In the genomic region with DNA sequence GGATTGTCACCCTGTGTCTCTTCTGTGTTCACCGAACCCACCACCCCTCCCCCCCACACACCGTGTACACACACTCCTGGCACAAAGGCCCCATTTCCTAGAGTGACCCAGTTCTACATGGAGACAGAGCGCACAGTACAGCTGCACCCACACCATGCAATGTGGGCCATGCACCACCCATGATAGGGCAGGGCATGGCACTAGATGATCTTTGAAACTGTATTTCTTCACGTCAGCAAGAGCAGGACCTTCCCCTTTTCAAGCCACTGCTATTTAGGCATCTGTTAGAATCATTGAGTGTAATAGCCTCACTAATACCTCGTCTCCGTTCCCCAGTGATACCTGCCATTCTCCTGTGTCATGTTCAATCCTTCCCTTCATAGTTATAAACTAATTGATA, we compare ENCODE assay signal across 17 mouse cellular contexts.
"Had no signal": no experiment of that assay in that cellular context is flagged by ENCODE, and none has a peak within 500 bp of the region (broad histone marks: within the 10 kb centered on the region; RNA-seq: fewer than 3 reads in every experiment).

No protein-coding gene starts in this region.

- ATAC-seq: liver, postnatal 0 days; midbrain, embryonic 16.5 days had no signal

- H3K9me3 ChIP-seq: liver, embryonic 13.5 days; liver, embryonic 15.5 days; midbrain, embryonic 10.5 days; midbrain, embryonic 12.5 days; neural tube, embryonic 12.5 days; stomach, embryonic 15.5 days had no signal

- H3K27ac ChIP-seq: liver, embryonic 13.5 days; liver, embryonic 15.5 days; midbrain, embryonic 10.5 days; midbrain, embryonic 12.5 days; neural tube, embryonic 12.5 days; stomach, embryonic 15.5 days; stomach, postnatal 0 days had no signal

- H3K36me3 ChIP-seq: liver, embryonic 13.5 days; liver, embryonic 15.5 days; midbrain, embryonic 10.5 days; midbrain, embryonic 12.5 days; neural tube, embryonic 12.5 days; stomach, embryonic 15.5 days had no signal

- DNase-seq: liver, embryonic 13.5 days; liver, postnatal 0 days; lung, embryonic 14.5 days; lung, postnatal 10 days; lung, postnatal 4 days; midbrain, embryonic 14.5 days; right cerebral cortex, postnatal 14 days; thymus, adult 2 months; thymus, postnatal 25 days; thymus, postnatal 4 days had no signal

- H3K4me1 ChIP-seq: liver, embryonic 13.5 days; liver, embryonic 15.5 days; midbrain, embryonic 10.5 days; midbrain, embryonic 12.5 days; neural tube, embryonic 12.5 days; stomach, embryonic 15.5 days had no signal

- H3K4me2 ChIP-seq: liver, embryonic 13.5 days; liver, embryonic 15.5 days; lung, embryonic 14.5 days; midbrain, embryonic 12.5 days; neural tube, embryonic 12.5 days; stomach, embryonic 15.5 days had no signal

- H3K27me3 ChIP-seq: liver, embryonic 13.5 days; liver, embryonic 15.5 days; midbrain, embryonic 12.5 days; neural tube, embryonic 12.5 days; stomach, embryonic 15.5 days had no signal

- H3K4me3 ChIP-seq: liver, embryonic 13.5 days; liver, embryonic 15.5 days; midbrain, embryonic 10.5 days; midbrain, embryonic 12.5 days; neural tube, embryonic 12.5 days; stomach, embryonic 15.5 days had no signal

- H3K9ac ChIP-seq: liver, embryonic 13.5 days; liver, embryonic 15.5 days; liver, postnatal 0 days; lung, embryonic 14.5 days; midbrain, embryonic 12.5 days; neural tube, embryonic 12.5 days; stomach, embryonic 15.5 days had no signal
